Mouse (Mus musculus): ENCODE data around the gene Faiml. TPM values are rescaled to one million over a fixed set of nuclear protein-coding genes. Genes with fewer than 3 reads are reported as not detected.

Gene Faiml
- total RNA-seq, 2 experiments from 2014 or later, result not detected

DNA sequence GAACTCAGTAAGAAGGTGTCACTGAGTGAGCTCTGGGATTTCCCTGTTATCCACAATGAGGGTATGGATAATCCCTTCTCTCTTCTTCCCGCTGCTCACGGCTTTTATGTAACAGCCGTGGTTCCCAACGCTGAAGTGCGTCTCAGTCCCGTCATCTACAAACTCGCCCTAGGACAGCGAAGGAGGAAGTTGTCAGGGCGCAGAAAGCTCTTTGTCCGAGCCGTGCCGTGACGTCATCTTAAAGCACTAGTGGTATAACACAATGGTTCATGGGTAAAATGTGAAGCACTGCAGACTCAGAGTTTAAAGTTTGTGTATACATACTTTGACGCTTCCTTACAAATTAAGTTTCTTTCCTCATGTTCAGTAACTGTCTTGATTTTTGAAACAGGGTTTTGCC, 7.6 kb downstream of the Faiml start:
- H3K4me3 ChIP-seq, result no peak overlapping the region
- DNase-seq (ENCODE audit: low spot score in 2 of 2), result no peak
- no peak for TF ChIP-seq CTCF (conservative IDR thresholded peaks at IDR 0.05)
- H3K27ac ChIP-seq, result no peak overlapping the region

DNA sequence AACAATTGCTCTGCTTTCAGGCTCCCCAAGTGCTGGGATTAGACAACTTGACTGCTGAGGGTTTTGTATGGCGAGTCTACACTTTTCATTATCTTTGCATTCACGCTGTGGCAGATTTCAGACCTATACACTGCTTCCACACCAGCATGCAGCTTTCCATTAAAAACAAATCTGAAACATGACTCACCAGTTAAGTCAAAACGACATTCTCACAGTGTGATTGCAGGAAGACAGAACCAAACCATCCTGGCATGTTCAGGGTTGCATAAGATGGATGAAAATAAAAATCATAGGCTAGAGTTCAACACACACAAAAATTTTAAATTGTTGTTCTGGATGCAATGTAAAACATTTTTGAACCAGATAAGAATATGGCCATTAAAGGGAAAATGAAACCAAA, 12.5 kb downstream of the Faiml start:
- Histone ChIP-seq H3K27ac (no peak overlapping the region), H3K4me3 (no peak overlapping the region)
- no peak for TF ChIP-seq CTCF (conservative IDR thresholded peaks at IDR 0.05)
- DNase-seq (ENCODE audit: low spot score in 2 of 2), result no peak

DNA sequence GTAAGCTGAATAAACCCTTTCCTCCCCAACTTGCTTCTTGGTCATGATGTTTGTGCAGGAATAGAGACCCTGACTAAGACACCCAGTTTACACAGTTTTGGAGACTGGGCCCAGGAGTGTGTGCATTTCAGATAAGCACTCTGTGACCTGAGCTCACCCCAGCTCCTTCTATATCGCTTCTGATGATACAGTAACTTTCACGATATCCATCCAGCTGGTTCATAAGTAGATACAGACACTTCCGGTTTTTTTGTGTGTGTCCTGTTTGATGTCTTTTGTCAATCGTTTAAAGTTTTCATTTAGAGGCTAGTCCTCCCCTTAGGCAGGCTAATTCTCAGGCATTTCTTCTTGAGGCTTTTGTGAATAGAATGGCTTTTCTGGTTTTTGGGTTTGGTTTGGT, 15.4 kb downstream of the Faiml start:
- Histone ChIP-seq H3K27ac (no peak overlapping the region), H3K4me3 (no peak overlapping the region)
- no peak for DNase-seq (ENCODE audit: low spot score in 2 of 2)
- no peak for TF ChIP-seq CTCF (conservative IDR thresholded peaks at IDR 0.05)

DNA sequence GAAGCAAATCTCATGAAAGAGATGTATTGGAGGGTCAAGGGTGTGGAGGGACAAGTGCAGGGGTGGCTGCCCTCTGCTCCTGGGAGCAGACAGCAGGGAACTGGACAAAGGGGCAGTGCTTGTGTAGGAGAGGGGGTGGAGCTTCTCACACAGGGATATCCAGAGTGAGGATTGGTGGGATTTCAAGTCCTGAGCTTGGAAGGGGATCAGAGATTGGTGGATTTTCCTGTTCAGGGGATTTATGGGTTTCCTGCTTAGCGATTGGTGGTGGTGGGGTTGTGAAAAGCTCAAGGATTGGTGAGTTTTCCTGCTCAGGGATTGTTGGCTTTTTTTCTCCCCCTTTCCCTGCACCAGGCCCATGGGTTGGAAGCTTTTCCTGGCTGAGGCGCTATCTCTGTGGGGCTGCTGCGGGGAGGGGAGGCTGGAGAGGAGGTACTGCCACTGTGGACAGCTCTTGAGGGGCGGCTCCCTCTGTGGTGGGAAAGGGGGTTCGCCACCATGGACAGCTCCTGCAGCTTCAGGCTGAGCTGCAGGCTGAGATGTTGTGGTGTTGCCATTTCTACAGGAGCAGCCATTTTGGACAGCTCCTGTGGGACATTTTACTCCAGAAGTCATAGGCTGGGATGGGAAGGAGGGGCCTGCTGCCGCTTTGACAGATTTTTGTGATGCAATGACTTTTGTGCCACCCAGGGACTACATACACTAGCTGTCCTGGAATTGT, 18.9 kb downstream of the Faiml start:
- Histone ChIP-seq H3K27ac (no peak overlapping the region), H3K4me3 (no peak overlapping the region)
- no peak for TF ChIP-seq CTCF (conservative IDR thresholded peaks at IDR 0.05)
- DNase-seq (ENCODE audit: low spot score in 2 of 2), result no peak

DNA sequence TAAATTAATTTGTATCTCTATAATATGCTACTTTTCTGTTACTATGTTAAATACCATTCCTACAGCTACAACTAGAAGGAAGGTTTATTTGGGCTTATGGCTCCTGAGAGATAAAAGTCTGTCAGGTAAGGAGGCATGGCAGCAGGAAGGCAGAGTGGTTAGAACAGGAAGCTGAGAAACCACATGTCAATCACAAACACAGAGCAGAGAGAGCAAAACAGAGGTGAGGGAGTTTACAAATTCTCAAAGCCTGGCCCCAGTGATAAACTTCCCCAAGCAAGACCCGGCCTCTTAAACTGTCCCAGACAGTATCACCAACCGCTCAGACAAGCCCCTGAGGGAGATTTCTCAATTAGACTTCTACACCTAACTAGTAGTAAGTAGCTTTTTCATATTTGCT, 20.9 kb downstream of the Faiml start:
- DNase-seq (ENCODE audit: low spot score in 2 of 2), result no peak
- Histone ChIP-seq H3K4me3 (no peak overlapping the region), H3K27ac (no peak overlapping the region)
- no peak for TF ChIP-seq CTCF (conservative IDR thresholded peaks at IDR 0.05)

DNA sequence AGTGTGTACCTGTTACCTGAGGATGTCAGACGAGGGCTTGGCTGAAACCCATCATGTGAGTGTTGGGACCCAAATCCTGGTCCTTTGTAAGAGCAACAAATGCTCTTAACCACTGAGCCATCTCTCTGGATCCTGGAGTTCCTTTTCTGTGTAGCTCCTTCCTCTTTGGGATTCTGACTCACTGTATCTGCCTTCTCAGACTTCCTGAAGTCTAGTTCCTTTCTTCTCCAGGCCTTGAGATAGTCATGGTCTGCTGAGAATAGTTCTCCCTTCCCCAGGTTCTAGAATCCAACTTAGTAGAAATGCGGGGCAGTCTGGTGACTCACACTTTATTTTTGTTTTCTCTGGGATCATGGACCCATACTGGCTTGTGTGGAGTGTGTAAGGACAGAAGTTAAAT, 24.4 kb downstream of the Faiml start:
- Histone ChIP-seq H3K4me3 (no peak overlapping the region), H3K27ac (no peak overlapping the region)
- no peak for TF ChIP-seq CTCF (conservative IDR thresholded peaks at IDR 0.05)
- no peak for DNase-seq (ENCODE audit: low spot score in 2 of 2)

DNA sequence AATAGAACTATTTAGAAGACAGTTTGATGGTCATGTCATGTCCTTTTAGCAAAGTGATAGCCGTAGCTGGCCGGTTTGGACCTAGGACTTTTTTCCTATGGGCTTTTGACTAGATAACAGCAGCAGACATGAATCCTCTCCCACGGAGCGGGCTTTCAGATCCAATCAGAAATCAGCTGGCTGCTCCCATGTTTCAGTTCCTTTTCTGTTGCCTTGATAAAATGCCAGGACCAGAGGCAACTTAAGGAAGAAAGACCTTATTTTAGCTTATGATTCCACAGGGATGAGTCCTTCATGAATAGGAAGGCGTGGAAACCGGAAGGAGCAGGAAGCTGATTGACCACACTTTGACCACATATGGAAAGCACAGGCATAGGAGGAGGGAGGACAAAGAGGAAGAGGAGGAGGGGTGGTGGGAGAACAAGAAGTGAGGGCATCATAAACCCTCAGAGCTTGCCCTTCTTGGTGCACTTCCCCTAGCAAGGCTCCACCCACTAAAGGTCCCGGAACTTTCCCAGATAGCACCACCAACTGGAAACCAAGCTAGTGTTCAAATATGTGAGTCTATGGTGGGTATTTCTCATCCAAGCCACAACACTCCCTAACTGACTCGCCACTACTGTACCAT, 53.9 kb downstream of the Faiml start:
- no peak for DNase-seq (ENCODE audit: low spot score in 2 of 2)
- TF ChIP-seq CTCF (conservative IDR thresholded peaks at IDR 0.05), result no peak
- no peak overlapping the region for H3K27ac ChIP-seq
- H3K4me3 ChIP-seq, result no peak overlapping the region

DNA sequence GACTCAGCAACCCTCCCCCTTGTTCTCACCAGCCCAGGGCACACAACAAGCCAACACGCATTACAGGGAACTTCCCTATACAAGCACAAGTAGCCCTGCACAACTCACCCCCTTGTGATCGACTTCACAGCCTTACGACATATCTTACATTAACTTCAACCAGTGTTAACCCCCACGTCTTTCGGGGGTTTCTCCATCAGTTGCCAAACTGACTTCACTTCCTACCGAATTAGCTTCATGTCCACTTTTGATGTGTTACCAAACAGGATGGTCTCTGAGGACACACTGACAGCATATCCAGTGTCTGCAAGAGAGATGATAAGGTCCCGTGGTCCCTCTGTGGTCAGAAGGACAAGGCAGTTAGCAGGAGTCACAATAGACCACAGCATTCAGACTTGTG, 54.9 kb downstream of the Faiml start:
- Histone ChIP-seq H3K4me3 (no peak overlapping the region), H3K27ac (no peak overlapping the region)
- no peak for TF ChIP-seq CTCF (conservative IDR thresholded peaks at IDR 0.05)
- DNase-seq (ENCODE audit: low spot score in 2 of 2), result no peak

DNA sequence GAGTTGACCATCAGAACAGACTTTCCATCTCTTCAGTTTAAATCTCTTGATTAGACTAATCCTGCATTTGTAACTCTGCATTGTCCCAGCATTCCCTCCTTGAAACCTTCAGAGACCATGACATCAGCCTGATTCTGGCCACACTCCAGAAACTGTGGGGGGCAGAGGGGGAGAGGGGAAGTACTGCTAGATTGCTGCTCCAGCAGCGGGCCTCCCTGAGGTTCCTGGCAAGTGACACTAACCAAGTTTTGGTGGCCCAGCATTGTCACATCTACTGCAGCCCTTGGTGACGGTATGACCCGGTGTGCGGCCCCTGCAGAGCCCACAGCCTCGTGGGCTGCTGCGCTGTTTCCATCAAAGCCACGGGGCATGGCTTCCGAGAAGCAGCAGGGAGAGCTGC, 56.8 kb downstream of the Faiml start:
- Histone ChIP-seq H3K4me3 (no peak overlapping the region), H3K27ac (no peak overlapping the region)
- DNase-seq (ENCODE audit: low spot score in 2 of 2), result no peak
- no peak for TF ChIP-seq CTCF (conservative IDR thresholded peaks at IDR 0.05)

Other genes starting within 250 kb of the Faiml start
- gene Gm1123, start 201.5 kb downstream of the Faiml start, total RNA-seq (2021), result under 1 TPM; 0.22 to 0.38 TPM
- gene Pik3cb, start 96.6 kb downstream of the Faiml start, total RNA-seq (2021), result 10 to 100 TPM; 28.2 to 28.3 TPM
- 10 to 100 TPM; 27.5 to 34.0 TPM for gene Cep70, start 6.1 kb upstream of the Faiml start, total RNA-seq (2021)
- gene Esyt3, start 121.3 kb upstream of the Faiml start, total RNA-seq (2021), result 1 to 10 TPM; 1.7 to 1.9 TPM
- gene Mras, start 200.1 kb upstream of the Faiml start, total RNA-seq (2021), result 100 to 1,000 TPM; 138 to 141 TPM
- under 1 TPM; 0.61 to 0.77 TPM for gene Nme9, start 214.2 kb upstream of the Faiml start, total RNA-seq (2021)